Mouse (Mus musculus): Measurements from ENCODE around the gene Clmn.

GRCm38 (mm10) chr12:104863653-104864052, 1.2 kb downstream of the Clmn start:
- TF ChIP-seq CTCF (IDR thresholded peaks at IDR 0.05): no peak
- TF ChIP-seq POLR2A (IDR thresholded peaks at IDR 0.05; ENCODE audit: insufficient read depth, low read depth, low read length): no peak
- TF ChIP-seq EP300 (IDR thresholded peaks at IDR 0.05; ENCODE audit: insufficient read depth, low read depth, low read length): no peak

Data from heart, adult 2 months (tissue).